Mouse (Mus musculus): Measurements from ENCODE around the gene Msx1.

Gene Msx1

DNA sequence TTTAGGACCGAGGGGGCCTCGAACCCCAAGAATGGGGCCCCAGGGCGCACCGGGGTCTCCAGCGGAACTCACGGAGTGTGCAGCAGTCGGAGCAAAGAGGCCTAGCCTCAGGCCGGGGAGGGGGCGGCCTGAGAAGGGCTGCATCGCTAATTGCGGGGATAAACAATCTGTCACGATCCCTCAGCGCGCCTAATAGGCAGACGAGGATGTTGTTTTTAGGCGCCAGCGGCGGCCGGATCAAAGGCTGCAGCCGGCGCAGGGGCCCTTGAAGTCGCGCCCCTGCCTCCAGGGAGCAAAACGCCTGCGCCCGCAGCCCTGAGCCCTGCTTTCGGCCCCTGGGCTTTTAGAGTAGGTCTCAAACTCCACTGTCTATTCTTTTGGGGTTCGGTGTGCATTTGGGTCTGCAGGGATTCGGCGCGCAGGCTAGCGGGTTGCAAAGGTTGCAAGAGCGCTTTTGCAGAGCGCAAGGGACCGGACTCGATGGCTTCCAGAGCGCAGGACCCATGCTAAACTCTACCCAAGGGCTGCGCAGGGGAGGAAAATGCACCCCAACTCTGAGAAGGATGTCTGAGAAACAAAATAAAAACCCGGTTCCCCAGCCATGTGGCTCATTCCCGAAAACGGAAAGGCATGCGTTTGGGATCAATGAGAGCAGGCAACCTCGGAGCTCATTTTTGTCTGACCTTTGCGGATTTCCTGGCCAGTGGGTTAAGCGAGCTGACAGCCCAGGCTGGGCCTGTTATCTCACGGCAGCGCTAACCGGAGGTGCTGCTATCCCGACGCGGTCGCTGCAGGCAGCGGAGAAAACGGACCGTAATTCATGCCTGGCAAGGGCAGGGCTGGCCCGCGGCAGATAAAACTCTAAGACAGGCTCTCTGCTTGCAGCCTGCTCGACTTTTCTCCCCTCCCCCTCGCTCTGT, 2.6 kb upstream of the Msx1 start:
- no peak for DNase-seq (ENCODE audit: low read depth)

DNA sequence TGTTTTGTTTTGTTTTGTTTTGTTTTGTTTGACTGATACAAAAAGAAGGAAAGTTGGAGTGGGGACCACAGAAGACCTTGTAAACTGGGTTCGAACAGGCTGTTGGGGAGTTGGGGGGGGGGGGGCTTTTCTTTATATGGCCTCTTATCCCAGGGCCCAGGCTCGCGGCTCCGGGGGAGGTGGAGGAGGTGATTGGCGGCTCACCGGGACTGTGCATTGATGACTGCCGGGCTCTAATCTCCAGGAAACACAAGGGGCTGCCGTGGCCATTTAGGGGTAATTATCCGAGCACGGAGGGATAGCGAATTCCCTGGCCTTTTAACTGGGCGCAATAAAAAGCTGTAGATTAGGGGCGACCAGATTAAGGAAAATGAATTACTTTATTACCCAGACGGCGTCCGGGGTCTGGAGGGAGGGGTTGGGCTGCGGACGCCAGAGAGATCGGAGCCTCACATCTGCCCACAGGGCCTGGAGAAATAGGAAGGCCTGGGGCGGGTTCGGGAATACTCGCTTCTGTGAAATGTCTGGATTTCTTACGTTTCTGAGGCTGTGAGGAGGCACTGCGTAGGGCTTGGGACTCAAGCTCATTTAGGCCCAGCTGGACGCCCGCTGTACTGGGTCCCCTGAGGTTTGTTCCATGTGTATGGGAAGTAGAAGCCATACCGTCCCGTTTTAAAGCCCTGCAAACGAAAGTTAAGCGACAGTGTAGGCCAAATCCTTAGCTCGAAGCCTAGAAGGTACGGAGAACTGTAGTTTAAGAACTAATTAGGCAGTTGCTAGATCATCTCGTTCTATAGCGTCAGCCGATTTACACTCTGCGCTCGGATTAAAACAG, 1.4 kb upstream of the Msx1 start:
- DNase-seq (ENCODE audit: low read depth), result no peak

- no peak for DNase-seq (ENCODE audit: low read depth)
Observed at GRCm38 (mm10) chr5:37825111-37825600, 773 bp upstream of the Msx1 start.

DNA sequence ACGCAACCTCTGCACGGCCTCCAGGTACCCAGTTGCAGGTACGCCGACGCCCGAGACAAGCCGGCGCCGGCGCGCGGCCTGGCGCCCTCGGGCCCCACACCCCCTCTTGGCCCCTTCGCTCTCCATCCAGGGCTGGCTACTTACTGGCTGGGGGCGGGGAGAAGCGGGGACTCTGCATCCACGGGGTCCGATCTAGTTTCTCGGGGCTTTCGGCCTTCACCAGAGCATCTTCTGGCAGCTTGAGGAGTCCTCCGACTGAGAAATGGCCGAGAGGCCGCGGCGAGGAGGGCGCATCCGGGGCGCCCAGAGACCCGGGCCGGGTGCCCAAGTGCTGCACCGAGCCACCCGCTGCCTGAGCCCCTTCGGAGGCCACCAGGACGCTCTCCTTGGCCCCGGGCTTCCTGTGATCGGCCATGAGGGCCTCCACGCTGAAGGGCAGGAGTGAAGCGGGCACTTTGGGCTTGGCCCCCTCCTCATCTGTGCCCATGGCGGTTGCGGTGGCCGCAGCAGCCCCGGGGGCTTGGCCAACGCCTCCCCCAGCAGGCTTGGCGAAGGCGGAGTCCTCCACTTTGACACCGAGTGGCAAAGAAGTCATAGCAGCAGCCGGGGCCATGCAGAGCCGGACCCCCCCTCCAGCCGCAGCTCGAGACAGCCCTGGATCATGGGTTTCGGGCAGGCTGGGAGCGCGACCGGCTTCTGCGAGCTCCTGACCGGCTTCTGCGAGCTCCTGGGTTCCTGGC, 492 bp downstream of the Msx1 start:
- DNase-seq (ENCODE audit: low read depth), result no peak

DNA sequence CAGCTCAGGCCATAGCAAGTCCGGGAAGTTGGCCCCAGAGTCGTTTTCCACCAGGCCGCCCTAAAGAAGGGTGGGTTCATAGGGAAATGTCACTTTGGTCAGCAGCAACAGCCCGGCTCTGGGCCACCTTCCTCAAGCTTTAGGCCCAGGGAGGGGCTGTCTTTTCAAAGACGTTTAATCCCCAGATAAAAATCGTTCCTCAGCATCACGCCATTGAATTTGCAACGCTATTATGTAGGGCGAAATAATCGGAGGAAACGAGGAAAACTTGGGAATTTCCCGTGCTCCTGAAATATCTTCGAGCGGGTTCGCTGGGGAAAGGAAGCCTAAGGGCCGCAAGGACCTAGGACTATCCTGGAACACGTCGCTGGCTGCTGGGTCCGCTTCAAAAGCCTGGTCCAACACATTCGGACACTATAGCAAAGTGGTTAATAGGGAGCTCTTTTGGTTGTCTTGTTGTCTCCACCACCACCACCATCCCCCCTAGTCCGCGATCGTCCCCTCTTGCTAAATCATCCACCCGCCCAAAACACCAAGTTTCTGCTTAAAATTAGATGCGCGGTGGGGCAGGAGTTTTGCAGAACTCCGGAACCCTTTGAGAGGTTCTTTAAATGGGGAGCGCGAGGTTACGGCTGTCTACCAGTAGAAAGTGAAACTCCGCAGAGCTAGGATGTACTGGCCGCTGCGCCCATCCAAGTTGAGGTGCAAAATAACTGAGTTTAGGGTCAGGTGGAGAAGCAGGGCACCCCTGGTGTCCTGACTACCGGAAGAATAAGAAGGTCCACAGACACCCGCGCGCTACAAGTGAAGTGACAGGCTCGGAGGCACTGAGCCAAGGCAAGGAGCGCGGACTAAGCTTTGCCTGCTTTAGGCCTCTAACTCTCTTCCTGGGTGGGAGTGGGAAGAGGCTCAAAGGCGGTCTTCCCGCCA, 1.3 kb downstream of the Msx1 start:
- DNase-seq (ENCODE audit: low read depth), result no peak

DNA sequence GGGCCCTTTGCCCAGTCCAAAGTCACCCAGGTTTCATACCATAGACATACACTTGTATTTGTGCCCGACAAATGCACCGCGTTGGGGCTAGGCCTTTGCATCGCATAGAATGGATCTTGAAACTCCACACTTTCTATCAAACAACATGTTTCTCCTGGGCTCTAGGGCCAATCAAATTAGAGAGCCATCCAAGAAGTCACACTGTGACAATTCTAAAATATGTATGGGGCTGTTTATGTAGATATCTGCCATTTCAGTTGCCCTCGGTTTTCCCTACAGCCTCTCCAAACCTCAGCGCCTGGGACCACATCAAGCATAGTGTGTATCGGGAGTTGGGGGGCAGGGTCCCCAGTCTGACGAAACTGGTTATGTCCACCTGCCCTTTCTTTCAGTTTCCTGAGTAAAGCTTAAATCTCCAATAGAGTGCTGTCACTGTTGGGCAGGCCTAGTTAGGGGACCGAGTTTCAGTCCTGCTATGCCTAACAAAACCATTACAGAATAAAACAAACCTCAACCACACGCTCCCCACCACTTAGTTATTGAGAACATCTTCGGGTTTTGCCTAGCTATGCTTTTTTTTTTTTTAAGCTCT, 2.2 kb downstream of the Msx1 start:
- no peak for DNase-seq (ENCODE audit: low read depth)

DNA sequence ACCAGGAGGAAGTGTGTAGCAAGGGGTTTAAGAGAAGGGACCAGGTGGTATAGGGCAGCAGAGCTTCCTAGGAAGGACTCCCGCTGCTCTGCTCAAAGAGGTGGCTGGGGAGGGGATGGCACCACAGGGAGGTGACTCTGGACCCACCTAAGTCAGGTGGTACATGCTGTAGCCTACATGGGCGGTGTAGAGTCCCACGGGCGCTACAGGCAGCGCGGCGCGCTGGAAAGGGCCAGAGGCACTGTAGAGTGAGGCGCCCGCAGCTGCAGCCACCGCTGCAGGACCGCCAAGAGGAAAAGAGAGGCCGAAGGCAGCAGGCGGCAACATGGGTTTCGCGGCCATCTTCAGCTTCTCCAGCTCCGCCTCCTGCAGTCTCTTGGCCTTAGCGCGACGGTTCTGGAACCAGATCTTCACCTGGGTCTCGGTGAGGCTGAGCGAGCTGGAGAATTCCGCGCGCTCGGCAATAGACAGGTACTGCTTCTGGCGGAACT, 3.2 kb downstream of the Msx1 start:
- DNase-seq (ENCODE audit: low read depth), result no peak

DNA sequence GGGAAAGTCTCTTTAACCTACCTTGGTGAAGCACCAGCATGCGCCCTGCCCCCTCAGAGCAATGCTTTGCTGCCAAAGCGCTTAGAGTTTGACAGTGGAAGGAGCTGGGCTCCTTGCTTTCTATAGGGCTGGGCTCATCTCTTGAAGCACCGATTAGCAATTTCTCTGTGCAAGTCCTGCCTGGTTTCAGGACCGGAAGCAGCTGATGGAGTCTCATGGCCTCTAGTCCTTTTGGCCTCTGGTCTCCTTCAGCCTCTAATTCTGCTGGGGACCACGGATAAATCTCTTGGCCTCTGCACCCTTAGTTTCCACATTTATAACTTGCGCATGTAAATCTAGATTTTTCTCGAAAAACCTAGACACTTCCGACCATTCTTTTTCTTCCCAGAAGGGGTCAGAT, 3.7 kb downstream of the Msx1 start:
- no peak for DNase-seq (ENCODE audit: low read depth)

DNA sequence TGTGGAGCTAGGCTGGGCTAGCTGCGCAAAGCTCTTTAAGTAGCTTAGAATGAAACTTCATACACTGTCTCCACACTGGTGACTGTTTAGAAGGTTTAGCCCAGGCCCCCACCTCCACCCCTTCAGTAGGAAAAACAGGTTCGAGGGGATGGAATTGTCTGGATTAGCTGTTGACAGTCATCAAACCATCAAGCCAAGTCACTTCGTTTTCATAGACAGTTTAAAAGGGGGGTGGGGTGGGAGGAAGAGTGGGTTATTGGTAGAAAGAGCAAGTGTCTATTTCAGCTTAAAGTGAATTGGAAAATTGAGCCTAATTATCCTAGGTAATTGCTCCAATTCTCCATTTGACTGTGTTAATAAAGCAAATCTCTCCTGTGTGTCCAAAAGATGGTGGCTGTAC, 4.4 kb downstream of the Msx1 start:
- no peak for DNase-seq (ENCODE audit: low read depth)

- DNase-seq (ENCODE audit: low read depth), result no peak
Observed at GRCm38 (mm10) chr5:37819541-37819940, 4.8 kb downstream of the Msx1 start.

GRCm38 (mm10) chr5:37818533-37819215, 5.7 kb downstream of the Msx1 start:
- DNase-seq (ENCODE audit: low read depth), result no peak

DNA sequence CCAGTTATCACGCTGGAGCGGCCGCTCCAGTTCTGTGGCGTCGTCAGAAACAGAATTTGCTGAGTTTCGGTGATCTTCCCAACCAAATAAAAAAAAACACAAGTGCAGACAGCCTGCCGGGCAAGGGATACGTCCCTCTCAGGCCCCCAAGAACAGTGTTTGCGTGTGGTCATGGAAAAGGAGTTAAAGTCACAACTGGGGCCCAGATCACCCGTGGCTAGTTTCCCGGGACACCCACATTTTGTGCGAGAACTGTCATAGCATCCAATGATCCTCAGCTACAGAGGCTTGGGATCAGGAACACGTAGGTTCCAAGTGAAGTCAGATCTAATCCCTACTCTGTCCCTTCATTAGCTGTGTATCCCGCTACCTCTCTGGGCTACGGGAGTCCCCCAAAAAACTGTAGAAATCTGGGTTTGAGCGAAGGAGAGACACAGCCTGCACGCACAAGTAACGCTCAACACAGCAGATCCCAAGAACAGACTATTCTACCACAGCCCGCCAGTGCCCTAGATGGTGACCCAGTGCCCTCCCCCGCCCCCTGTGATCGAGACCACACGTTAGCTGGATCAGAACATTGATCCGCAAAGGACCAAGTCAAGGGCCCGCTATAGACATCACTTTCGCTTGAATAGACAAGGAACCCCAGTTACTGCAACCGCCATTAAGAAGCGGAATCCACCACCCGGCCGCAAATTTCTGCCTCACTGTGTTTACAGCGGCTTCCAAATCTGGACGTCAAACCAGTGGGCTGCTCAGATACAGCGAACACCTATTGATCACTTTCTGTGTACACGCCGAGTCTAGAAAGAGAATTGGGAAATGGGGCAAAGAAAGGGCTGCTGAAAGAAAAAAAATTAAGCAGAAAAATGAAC, 6.5 kb downstream of the Msx1 start:
- no peak for DNase-seq (ENCODE audit: low read depth)

GRCm38 (mm10) chr5:37816907-37817657, 7.3 kb downstream of the Msx1 start:
- DNase-seq (ENCODE audit: low read depth), result no peak

DNA sequence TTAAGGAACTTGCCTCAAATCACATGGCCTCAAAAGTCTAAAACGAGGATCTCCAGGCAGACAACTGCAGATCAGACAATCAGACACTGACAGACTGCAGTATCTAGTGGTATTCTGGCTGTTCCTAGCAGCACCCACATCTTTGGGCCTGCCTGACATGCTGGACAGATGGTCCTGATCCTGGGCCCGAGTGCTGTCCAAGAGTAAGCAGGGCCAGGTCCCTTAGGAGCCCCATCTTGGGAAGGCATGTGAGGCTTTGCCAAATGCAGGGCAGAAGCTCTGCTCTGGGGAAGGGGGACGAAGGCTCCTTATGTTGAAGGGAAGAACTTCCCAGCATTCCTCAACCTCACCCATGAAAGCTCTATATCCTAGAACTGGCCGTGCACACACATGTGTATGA, 8.5 kb downstream of the Msx1 start:
- DNase-seq (ENCODE audit: low read depth), result no peak

- DNase-seq (ENCODE audit: low read depth), result no peak
Observed at GRCm38 (mm10) chr5:37814169-37814568, 10.2 kb downstream of the Msx1 start.

DNA sequence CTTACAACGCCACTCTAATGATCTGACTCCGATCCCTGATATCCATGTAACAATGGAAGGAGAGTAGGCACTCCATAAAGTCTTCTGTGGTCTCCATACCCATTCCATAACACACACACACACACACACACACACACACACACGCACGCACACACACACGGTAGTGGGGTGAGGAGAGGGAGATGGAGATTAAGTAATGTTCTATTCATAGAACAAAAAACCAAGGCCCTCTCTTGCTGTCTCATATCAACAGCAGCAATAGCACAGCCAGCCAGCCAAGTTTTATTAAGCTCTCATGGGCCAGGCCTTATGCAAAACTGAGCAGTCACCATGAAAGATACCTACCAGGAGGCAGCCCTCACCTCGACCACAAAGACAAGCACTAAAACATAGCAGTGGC, 19.1 kb downstream of the Msx1 start:
- DNase-seq (ENCODE audit: low read depth), result no peak

- no peak for DNase-seq (ENCODE audit: low read depth)
Observed at GRCm38 (mm10) chr5:37804512-37805118, 19.8 kb downstream of the Msx1 start.

DNA sequence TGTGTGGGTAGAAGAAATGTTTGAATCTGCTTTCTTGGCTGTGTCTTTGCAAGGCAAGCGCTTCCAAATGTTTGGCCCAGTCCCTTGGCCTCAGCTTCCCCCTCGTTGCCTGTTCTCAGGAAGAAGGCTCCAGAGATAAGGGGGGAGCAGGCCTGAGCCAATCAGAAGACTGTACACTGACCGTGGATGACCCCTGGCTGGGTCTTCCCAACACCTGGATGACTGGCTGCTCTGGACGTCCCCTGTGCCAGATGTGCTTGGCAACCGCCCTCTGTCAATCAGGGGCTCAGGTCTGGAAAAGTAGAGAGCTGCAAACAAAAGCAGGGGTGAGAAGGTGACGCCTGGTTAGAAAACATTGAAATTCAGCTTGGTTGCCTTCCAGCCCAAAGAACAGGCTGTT, 27.1 kb downstream of the Msx1 start:
- no peak for DNase-seq (ENCODE audit: low read depth)

All from NIH3T3 (cell line).